Mouse (Mus musculus) lung, adult 2 months (tissue): ENCODE measurements around the gene Rab3ip.

Experiments
- CTCF ChIP-seq: fragments of 200-500 bp; IDR thresholded peaks from 2 replicates; pipeline ENCODE4 v1.5.1; 2011; ENCODE audit warnings: mild to moderate bottlenecking, low read length, control low read depth; ENCODE audit not compliant: insufficient read depth
- POLR2A ChIP-seq: fragments of 200-500 bp; IDR thresholded peaks from 2 replicates; pipeline ENCODE4 v1.6.1; 2011; ENCODE audit warnings: low read depth, mild to moderate bottlenecking, control low read depth, low read length, borderline replicate concordance; ENCODE audit errors: extremely low read depth

DNA sequence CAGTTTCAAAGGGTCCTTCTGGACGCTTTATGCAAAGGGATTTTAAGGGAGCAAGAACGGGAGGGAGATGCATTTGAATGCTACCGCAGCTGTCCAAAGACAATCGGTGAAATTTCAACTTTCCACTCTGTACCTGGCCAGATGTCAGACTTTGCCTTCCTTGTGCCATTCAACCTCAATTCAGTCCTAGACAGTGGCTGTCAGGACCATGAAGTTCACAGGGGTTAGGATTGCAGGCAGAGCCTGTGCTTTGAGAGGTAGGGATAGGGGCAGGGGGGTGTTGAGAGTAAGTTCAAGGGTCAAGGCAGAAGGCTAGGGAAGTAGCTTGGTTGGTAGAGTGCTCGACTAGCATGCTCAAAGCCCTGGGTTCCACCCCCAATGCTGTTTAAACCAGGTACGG, 79.8 kb downstream of the Rab3ip start:
- TF ChIP-seq CTCF (no peak), POLR2A (no peak)
